Mouse (Mus musculus): ENCODE results near the gene Plekha4. TPM values are rescaled to one million over a fixed set of nuclear protein-coding genes. Genes with fewer than 3 reads are reported as not detected.

Gene Plekha4
- polyA plus RNA-seq, 1 experiment = 14.3 TPM

GRCm38 (mm10) chr7:45538163-45539041, 12.3 kb downstream of the Plekha4 start:
- DNase-seq (ENCODE audit: low spot score) = no peak

GRCm38 (mm10) chr7:45539095-45539494, 13.0 kb downstream of the Plekha4 start:
- DNase-seq (ENCODE audit: low spot score) = no peak

- no peak for DNase-seq (ENCODE audit: low spot score)
Measured at GRCm38 (mm10) chr7:45540213-45540612, 14.1 kb downstream of the Plekha4 start.

GRCm38 (mm10) chr7:45544525-45544924, 18.4 kb downstream of the Plekha4 start:
- no peak for DNase-seq (ENCODE audit: low spot score)

GRCm38 (mm10) chr7:45549641-45550436, 23.7 kb downstream of the Plekha4 start:
- DNase-seq (ENCODE audit: low spot score) = no peak

- DNase-seq (ENCODE audit: low spot score) = no peak
Measured at GRCm38 (mm10) chr7:45550821-45551511, 24.8 kb downstream of the Plekha4 start.

GRCm38 (mm10) chr7:45551512-45551883, 25.4 kb downstream of the Plekha4 start:
- DNase-seq (ENCODE audit: low spot score) = no peak

GRCm38 (mm10) chr7:45553519-45553918, 27.4 kb downstream of the Plekha4 start:
- no peak for DNase-seq (ENCODE audit: low spot score)

- no peak for DNase-seq (ENCODE audit: low spot score)
Measured at GRCm38 (mm10) chr7:45553990-45554389, 27.9 kb downstream of the Plekha4 start.

GRCm38 (mm10) chr7:45554744-45555143, 28.6 kb downstream of the Plekha4 start, which contains the start of gene Hsd17b14:
TSS of gene Hsd17b14 (plus strand) at chr7:45554893.
- DNase-seq (ENCODE audit: low spot score) = no peak

GRCm38 (mm10) chr7:45555787-45556186, 29.7 kb downstream of the Plekha4 start:
- no peak for DNase-seq (ENCODE audit: low spot score)

- DNase-seq (ENCODE audit: low spot score) = no peak
Measured at GRCm38 (mm10) chr7:45558907-45559306, 32.8 kb downstream of the Plekha4 start.

- no peak for DNase-seq (ENCODE audit: low spot score)
Measured at GRCm38 (mm10) chr7:45560241-45560640, 34.1 kb downstream of the Plekha4 start.

- DNase-seq (ENCODE audit: low spot score) = no peak
Measured at GRCm38 (mm10) chr7:45560843-45561623, 34.9 kb downstream of the Plekha4 start.

GRCm38 (mm10) chr7:45561624-45562520, 35.7 kb downstream of the Plekha4 start:
- DNase-seq (ENCODE audit: low spot score) = no peak

- DNase-seq (ENCODE audit: low spot score) = no peak
Measured at GRCm38 (mm10) chr7:45564811-45565210, 38.7 kb downstream of the Plekha4 start.

GRCm38 (mm10) chr7:45565446-45565845, 39.3 kb downstream of the Plekha4 start:
- DNase-seq (ENCODE audit: low spot score) = no peak

- DNase-seq (ENCODE audit: low spot score) = no peak
Measured at GRCm38 (mm10) chr7:45567112-45567779, 41.1 kb downstream of the Plekha4 start.

GRCm38 (mm10) chr7:45567780-45568516, 41.8 kb downstream of the Plekha4 start:
- DNase-seq (ENCODE audit: low spot score) = peak; percentile 73
